Mouse (Mus musculus) forebrain, embryonic 15.5 days (tissue): ENCODE measurements at regions not wholly inside any gene's neighbourhood (a gene's known extent, or its start where the extent isn't known, plus 50 kb on each side); places are given as distances from the start of the nearest gene placed in this dataset.

Experiments
- ATAC-seq: fragments of 200-750 bp; cut with Nextera tagmentation; replicated peaks from 2 replicates; pipeline ENCODE4 v1.8.0; 2017; ENCODE audit warnings: mild to moderate bottlenecking, moderate TSS enrichment, moderate library complexity
- H3K27ac ChIP-seq: fragments of 300-500 bp; sonication (generic); replicated peaks from 2 replicates; pipeline ENCODE4 v1.5.1; 2015; ENCODE audit warnings: mild to moderate bottlenecking, inconsistent platforms
- H3K27me3 ChIP-seq: fragments of 300-500 bp; sonication (generic); 2 replicates; pipeline ENCODE4 v1.6.1; 2015; ENCODE audit warnings: inconsistent platforms
- H3K36me3 ChIP-seq: fragments of 300-500 bp; sonication (generic); 2 replicates; pipeline ENCODE4 v1.6.1; 2015; ENCODE audit warnings: mild to moderate bottlenecking, inconsistent platforms
- H3K4me1 ChIP-seq: fragments of 300-500 bp; sonication (generic); 2 replicates; pipeline ENCODE4 v1.6.1; 2015; ENCODE audit warnings: inconsistent platforms
- H3K4me2 ChIP-seq: fragments of 300-500 bp; sonication (generic); replicated peaks from 2 replicates; pipeline ENCODE4 v1.6.1; 2015; ENCODE audit warnings: mild to moderate bottlenecking, inconsistent platforms
- H3K4me3 ChIP-seq: fragments of 300-500 bp; sonication (generic); 2 replicates; pipeline ENCODE4 v1.5.1; 2015; ENCODE audit warnings: mild to moderate bottlenecking, inconsistent platforms
- H3K9ac ChIP-seq: fragments of 300-500 bp; sonication (generic); replicated peaks from 2 replicates; pipeline ENCODE4 v1.6.1; 2015; ENCODE audit warnings: mild to moderate bottlenecking, inconsistent platforms
- H3K9me3 ChIP-seq: fragments of 300-500 bp; sonication (generic); 2 replicates; pipeline ENCODE4 v1.6.1; 2016; ENCODE audit warnings: inconsistent platforms
- WGBS: fragments of 180-500 bp; shearing (Covaris S2); methylation state at CpG from one replicate; pipeline ENCODE4 v1.1.7; 2015; ENCODE audit warnings: mixed read lengths; 5-methylcytosine and 5-hydroxymethylcytosine counted together

DNA sequence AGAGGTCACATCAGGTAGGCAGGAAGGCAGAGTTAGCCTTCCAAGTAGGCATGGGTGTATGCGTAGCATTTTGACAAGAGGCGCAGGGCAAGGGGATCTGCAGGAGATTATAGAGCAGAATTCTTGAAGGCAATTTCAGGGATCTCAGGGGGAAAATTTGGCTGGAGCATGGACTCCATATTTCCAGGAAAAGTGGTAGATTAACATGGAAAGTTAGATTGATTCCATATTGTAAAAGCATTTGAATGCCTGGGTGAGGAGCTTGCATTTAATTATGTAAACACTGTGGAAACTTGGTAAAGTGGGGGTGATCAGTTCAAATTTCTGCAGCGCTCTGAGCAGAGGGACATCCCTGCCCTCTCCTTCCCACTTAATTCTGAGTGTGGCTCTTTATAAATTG, 146.7 kb downstream of the Pax3 start:
- H3K4me3 ChIP-seq, result no peak overlapping the region
- ATAC-seq, result no peak
- no peaks in the 10 kb centered on the region for H3K36me3 ChIP-seq
- no peak overlapping the region for H3K4me2 ChIP-seq
- 93% methylated on average over 3 of the region's 3 CpGs for WGBS
- H3K9me3 ChIP-seq, result no peaks in the 10 kb centered on the region
- H3K27ac ChIP-seq, result no peak overlapping the region
- H3K4me1 ChIP-seq, result no peaks in the 10 kb centered on the region
- no peaks in the 10 kb centered on the region for H3K27me3 ChIP-seq
- H3K9ac ChIP-seq, result no peak overlapping the region

DNA sequence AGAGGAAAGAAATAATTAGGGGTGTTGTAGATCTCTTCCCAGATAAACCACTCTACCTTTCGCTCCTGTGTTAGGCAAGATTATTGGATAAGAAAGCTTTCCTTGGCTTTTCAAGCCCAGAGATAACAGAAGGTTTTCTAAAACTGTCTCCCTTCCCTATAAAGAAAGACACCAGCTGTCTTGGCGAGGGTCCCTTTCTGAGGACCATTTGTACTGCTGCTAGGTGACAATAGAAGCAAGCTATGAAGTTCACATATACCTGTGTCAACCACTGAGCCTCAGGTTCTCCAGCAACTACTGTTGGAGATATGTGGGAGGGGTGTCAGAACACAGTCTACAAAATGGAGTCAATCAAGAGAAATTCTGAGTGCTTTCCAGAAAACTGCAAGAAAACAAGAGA, 164.6 kb downstream of the Pax3 start:
- Histone ChIP-seq H3K9ac (no peak overlapping the region), H3K36me3 (no peaks in the 10 kb centered on the region), H3K4me1 (no peaks in the 10 kb centered on the region), H3K4me2 (no peak overlapping the region), H3K27me3 (no peaks in the 10 kb centered on the region), H3K9me3 (no peaks in the 10 kb centered on the region), H3K4me3 (no peak overlapping the region), H3K27ac (no peak overlapping the region)
- ATAC-seq, result no peak
- 85% methylated on average over 2 of the region's 2 CpGs for WGBS

DNA sequence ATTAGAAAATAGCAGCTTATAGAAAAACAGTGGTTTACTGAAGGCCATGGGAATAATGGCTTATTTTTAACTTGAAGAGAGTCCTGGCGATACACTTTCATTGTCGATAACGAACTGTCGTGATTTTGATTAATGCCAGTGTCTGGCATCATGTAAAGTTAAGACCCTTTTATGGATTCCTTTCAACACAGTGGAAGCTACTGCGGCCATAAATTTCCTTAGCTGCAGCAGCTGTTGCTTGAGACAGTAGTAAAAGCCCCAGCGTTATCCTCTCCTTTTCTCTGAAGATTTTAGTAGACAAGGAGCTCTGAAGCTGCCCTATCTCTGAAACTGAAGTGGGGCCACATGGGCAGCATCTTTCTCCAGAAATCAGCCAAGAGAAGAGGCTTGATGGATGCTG, 175.2 kb downstream of the Pax3 start:
- WGBS, result 70% methylated on average over 6 of the region's 6 CpGs
- Histone ChIP-seq H3K4me2 (no peak overlapping the region), H3K36me3 (no peaks in the 10 kb centered on the region), H3K4me1 (no peaks in the 10 kb centered on the region), H3K4me3 (no peak overlapping the region), H3K27me3 (no peaks in the 10 kb centered on the region), H3K27ac (no peak overlapping the region), H3K9me3 (no peaks in the 10 kb centered on the region), H3K9ac (no peak overlapping the region)
- no peak for ATAC-seq

GRCm38 (mm10) chr1:78021014-78021413, 175.9 kb downstream of the Pax3 start:
- Histone ChIP-seq H3K4me3 (no peak overlapping the region), H3K9ac (no peak overlapping the region), H3K27ac (no peak overlapping the region), H3K4me2 (no peak overlapping the region), H3K27me3 (no peaks in the 10 kb centered on the region), H3K4me1 (peaks cover 4% of the 10 kb centered on the region; the same call in 1 of the 2 replicates), H3K36me3 (no peaks in the 10 kb centered on the region), H3K9me3 (no peaks in the 10 kb centered on the region)
- ATAC-seq, result no peak
- 79% methylated on average over 6 of the region's 6 CpGs for WGBS

- peaks cover 4% of the 10 kb centered on the region; the same call in 1 of the 2 replicates for H3K4me1 ChIP-seq
These were observed 178.9 kb downstream of the Pax3 start for GRCm38 (mm10) chr1:78017949-78018617.

GRCm38 (mm10) chr1:78016541-78017267, 180.2 kb downstream of the Pax3 start:
- Histone ChIP-seq H3K27ac (no peak overlapping the region), H3K9ac (no peak overlapping the region), H3K9me3 (no peaks in the 10 kb centered on the region), H3K4me2 (peak overlapping the region; percentile 16; the same call in 1 of the 2 replicates), H3K27me3 (0 out of 2 replicates have a peak, but pooled peaks cover 3% of the 10 kb centered on the region), H3K36me3 (no peaks in the 10 kb centered on the region), H3K4me3 (no peak overlapping the region), H3K4me1 (peaks cover 4% of the 10 kb centered on the region; the same call in 1 of the 2 replicates)
- 58% methylated on average over 18 of the region's 18 CpGs for WGBS
- no peak for ATAC-seq

More at GRCm38 (mm10) chr1:78017949-78018617, 178.9 kb downstream of the Pax3 start:
- H3K9me3 ChIP-seq, result no peaks in the 10 kb centered on the region
- WGBS, result 65% methylated on average over 6 of the region's 6 CpGs
- no peak overlapping the region for H3K9ac ChIP-seq
- no peak for ATAC-seq
- no peaks in the 10 kb centered on the region for H3K36me3 ChIP-seq
- H3K4me3 ChIP-seq, result no peak overlapping the region
- no peak overlapping the region for H3K27ac ChIP-seq
- no peak overlapping the region for H3K4me2 ChIP-seq
- 0 out of 2 replicates have a peak, but pooled peaks cover 3% of the 10 kb centered on the region for H3K27me3 ChIP-seq

- no peak overlapping the region for H3K27ac ChIP-seq
- no peaks in the 10 kb centered on the region for H3K9me3 ChIP-seq
- 70% methylated on average over 3 of the region's 3 CpGs for WGBS
- no peak overlapping the region for H3K9ac ChIP-seq
- no peak overlapping the region for H3K4me2 ChIP-seq
- H3K4me3 ChIP-seq, result no peak overlapping the region
- no peak for ATAC-seq
- 0 out of 2 replicates have a peak, but pooled peaks cover 3% of the 10 kb centered on the region for H3K27me3 ChIP-seq
- no peaks in the 10 kb centered on the region for H3K36me3 ChIP-seq
- H3K4me1 ChIP-seq, result peaks cover 4% of the 10 kb centered on the region; the same call in 1 of the 2 replicates
These were observed 180.9 kb downstream of the Pax3 start for GRCm38 (mm10) chr1:78015999-78016398.

- Histone ChIP-seq H3K9me3 (no peaks in the 10 kb centered on the region), H3K27ac (no peak overlapping the region), H3K36me3 (no peaks in the 10 kb centered on the region), H3K4me2 (no peak overlapping the region), H3K9ac (no peak overlapping the region), H3K4me3 (no peak overlapping the region), H3K27me3 (peaks cover 3% of the 10 kb centered on the region; the same call in 1 of the 2 replicates), H3K4me1 (peaks cover 4% of the 10 kb centered on the region; the same call in 1 of the 2 replicates)
- 11% methylated on average over 3 of the region's 3 CpGs for WGBS
- no peak for ATAC-seq
These were observed 183.5 kb downstream of the Pax3 start for GRCm38 (mm10) chr1:78013396-78013795.

DNA sequence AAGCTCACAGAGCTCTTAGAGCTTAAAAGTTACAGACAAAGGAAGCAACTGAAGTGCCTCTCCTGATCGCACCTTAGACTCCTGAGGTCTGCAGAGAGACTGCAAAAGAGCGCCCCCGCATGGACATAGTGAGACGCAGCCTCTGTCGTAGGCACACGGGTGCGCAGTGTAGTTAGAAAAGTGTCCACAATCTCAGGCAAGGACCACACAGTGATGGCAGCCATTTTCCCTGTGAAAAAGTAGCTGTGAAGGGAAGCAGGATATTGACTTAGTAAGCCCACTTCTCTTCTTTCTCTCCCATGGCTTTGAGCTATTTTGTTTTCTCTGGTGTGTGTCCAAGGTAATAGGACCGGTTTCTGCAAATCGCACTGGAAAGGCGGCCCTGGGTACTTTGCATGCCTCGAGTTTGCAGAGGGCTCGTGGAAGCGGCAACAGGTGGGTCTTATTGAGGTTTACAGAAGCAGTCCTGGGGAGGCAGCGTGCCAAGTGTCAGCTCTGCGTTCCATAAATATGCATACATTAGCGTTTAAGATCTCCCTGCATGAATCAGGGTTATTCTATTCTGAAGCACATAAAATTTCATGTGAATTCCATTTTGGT, 188.0 kb downstream of the Pax3 start:
- Histone ChIP-seq H3K4me2 (no peak overlapping the region), H3K9me3 (no peaks in the 10 kb centered on the region), H3K9ac (no peak overlapping the region), H3K27me3 (peaks cover 3% of the 10 kb centered on the region; the same call in 1 of the 2 replicates), H3K36me3 (no peaks in the 10 kb centered on the region), H3K27ac (no peak overlapping the region), H3K4me1 (no peaks in the 10 kb centered on the region), H3K4me3 (no peak overlapping the region)
- 40% methylated on average over 16 of the region's 16 CpGs for WGBS
- ATAC-seq, result no peak

- Histone ChIP-seq H3K4me1 (no peaks in the 10 kb centered on the region), H3K4me2 (no peak overlapping the region), H3K4me3 (no peak overlapping the region), H3K36me3 (no peaks in the 10 kb centered on the region), H3K9ac (no peak overlapping the region), H3K9me3 (no peaks in the 10 kb centered on the region), H3K27me3 (0 out of 2 replicates have a peak, but pooled peaks cover 3% of the 10 kb centered on the region), H3K27ac (no peak overlapping the region)
- 82% methylated on average over 3 of the region's 3 CpGs for WGBS
- ATAC-seq, result no peak
These were observed 192.6 kb downstream of the Pax3 start for GRCm38 (mm10) chr1:78004376-78004775.

DNA sequence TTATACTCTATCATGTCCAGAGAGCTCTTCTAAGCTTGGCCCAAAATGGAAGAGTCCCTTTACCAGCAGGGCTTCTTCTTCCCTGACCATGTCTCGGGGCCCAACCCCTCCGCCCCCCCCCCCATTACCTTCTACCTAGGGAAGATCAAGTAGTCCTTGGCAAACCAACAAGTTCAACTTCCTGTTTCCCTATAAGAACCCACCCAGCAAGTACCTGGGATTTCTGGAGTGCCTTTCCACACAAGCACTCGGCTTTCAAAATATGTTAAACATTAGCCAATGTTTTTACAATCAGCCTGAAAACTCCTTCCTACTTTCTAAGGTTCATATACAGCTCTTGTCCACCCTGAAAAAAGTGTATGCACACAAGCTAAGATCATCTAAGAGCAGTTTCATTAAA, 198.2 kb downstream of the Pax3 start:
- Histone ChIP-seq H3K4me3 (no peak overlapping the region), H3K9me3 (no peaks in the 10 kb centered on the region), H3K27ac (no peak overlapping the region), H3K4me1 (no peaks in the 10 kb centered on the region), H3K36me3 (no peaks in the 10 kb centered on the region), H3K9ac (no peak overlapping the region), H3K4me2 (no peak overlapping the region), H3K27me3 (no peaks in the 10 kb centered on the region)
- ATAC-seq, result no peak
- 91% methylated on average over 3 of the region's 3 CpGs for WGBS

DNA sequence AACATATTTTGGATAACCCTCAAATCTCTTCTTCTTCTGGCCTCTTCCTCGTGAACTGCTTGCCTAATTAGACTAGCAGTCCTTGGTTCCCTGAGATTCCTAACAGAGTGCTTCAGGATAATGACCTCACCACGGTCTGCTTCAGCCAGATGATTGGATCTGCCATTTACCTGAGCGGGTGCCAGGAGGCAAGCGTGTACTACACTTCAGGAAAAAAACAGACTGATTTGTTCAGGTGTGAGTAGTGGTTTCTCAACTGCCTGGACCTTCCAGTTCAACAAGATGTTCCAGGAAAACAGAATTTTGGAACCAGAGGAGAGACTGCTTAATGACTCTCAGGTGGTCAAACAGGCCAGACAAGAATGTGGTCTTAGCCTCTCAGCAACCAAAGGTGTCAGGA, 215.4 kb downstream of the Pax3 start:
- Histone ChIP-seq H3K4me2 (no peak overlapping the region), H3K9me3 (no peaks in the 10 kb centered on the region), H3K27me3 (peaks cover 39% of the 10 kb centered on the region), H3K36me3 (no peaks in the 10 kb centered on the region), H3K4me3 (no peak overlapping the region), H3K9ac (no peak overlapping the region), H3K4me1 (no peaks in the 10 kb centered on the region), H3K27ac (no peak overlapping the region)
- no peak for ATAC-seq
- 50% methylated on average over 4 of the region's 4 CpGs for WGBS
